Mouse (Mus musculus): Measurements from ENCODE around the gene Ric8b. TPM values are rescaled to one million over a fixed set of nuclear protein-coding genes. Genes with fewer than 3 reads are reported as not detected.

The Ric8b gene
- polyA plus RNA-seq, 1 experiment from 2014 or later, result 30.3 TPM

- Histone ChIP-seq H3K4me3 (no peak overlapping the region), H3K9me3 (replicated peaks) (no peaks in the 10 kb centered on the region), H3K27ac (replicated peaks) (no peak overlapping the region), H3K36me3 (peaks cover 49% of the 10 kb centered on the region), H3K27me3 (ENCODE audit: low read depth, poor library complexity, severe bottlenecking) (peaks cover 18% of the 10 kb centered on the region), H3K4me1 (peaks cover 26% of the 10 kb centered on the region)
- no peak for DNase-seq (ENCODE audit: low spot score)
- 79% methylated on average over 7 of the region's 7 CpGs for WGBS
These were observed 89.3 kb downstream of the Ric8b start for GRCm38 (mm10) chr10:85006573-85007310.

- WGBS, result 85% methylated on average over 11 of the region's 11 CpGs
- DNase-seq (ENCODE audit: low spot score), result no peak
These were observed 90.7 kb downstream of the Ric8b start for GRCm38 (mm10) chr10:85007861-85008840.

GRCm38 (mm10) chr10:85011066-85011465, 93.7 kb downstream of the Ric8b start:
- H3K4me1 ChIP-seq, result peaks cover 60% of the 10 kb centered on the region

More at GRCm38 (mm10) chr10:85007861-85008840, 90.7 kb downstream of the Ric8b start:
- Histone ChIP-seq H3K27ac (replicated peaks) (no peak overlapping the region), H3K27me3 (ENCODE audit: low read depth, poor library complexity, severe bottlenecking) (peaks cover 32% of the 10 kb centered on the region), H3K9me3 (replicated peaks) (no peaks in the 10 kb centered on the region), H3K36me3 (peaks cover 45% of the 10 kb centered on the region), H3K4me1 (peaks cover 31% of the 10 kb centered on the region), H3K4me3 (no peak overlapping the region)

GRCm38 (mm10) chr10:85013464-85013863, 96.0 kb downstream of the Ric8b start:
- no peak overlapping the region for H3K4me3 ChIP-seq
- peak overlapping the region; percentile 74 for H3K27ac ChIP-seq (replicated peaks)
- 20% methylated on average over 1 of the region's 1 CpGs for WGBS
- H3K4me1 ChIP-seq, result peaks cover 58% of the 10 kb centered on the region
- H3K9me3 ChIP-seq (replicated peaks), result no peaks in the 10 kb centered on the region
- peak; percentile 62 for DNase-seq (ENCODE audit: low spot score)
- H3K27me3 ChIP-seq (ENCODE audit: low read depth, poor library complexity, severe bottlenecking), result peaks cover 46% of the 10 kb centered on the region
- H3K36me3 ChIP-seq, result peaks cover 55% of the 10 kb centered on the region

More at GRCm38 (mm10) chr10:85011066-85011465, 93.7 kb downstream of the Ric8b start:
- no peak for DNase-seq (ENCODE audit: low spot score)
- H3K9me3 ChIP-seq (replicated peaks), result no peaks in the 10 kb centered on the region
- H3K36me3 ChIP-seq, result peaks cover 36% of the 10 kb centered on the region
- no peak overlapping the region for H3K4me3 ChIP-seq
- H3K27ac ChIP-seq (replicated peaks), result no peak overlapping the region; the same call in 1 of the 2 replicates
- whole genome bisulfite sequencing, result 83% methylated on average over 2 of the region's 2 CpGs
- peaks cover 34% of the 10 kb centered on the region for H3K27me3 ChIP-seq (ENCODE audit: low read depth, poor library complexity, severe bottlenecking)

- Histone ChIP-seq H3K27me3 (ENCODE audit: low read depth, poor library complexity, severe bottlenecking) (peaks cover 47% of the 10 kb centered on the region), H3K4me1 (peaks cover 54% of the 10 kb centered on the region), H3K9me3 (replicated peaks) (no peaks in the 10 kb centered on the region), H3K36me3 (peaks cover 58% of the 10 kb centered on the region), H3K4me3 (no peak overlapping the region), H3K27ac (replicated peaks) (peak overlapping the region; percentile 74)
- peak; percentile 42 for DNase-seq (ENCODE audit: low spot score)
- 32% methylated on average over 8 of the region's 8 CpGs for WGBS
These were observed 96.6 kb downstream of the Ric8b start for GRCm38 (mm10) chr10:85013924-85014428.

- no peak for DNase-seq (ENCODE audit: low spot score)
- Histone ChIP-seq H3K4me1 (peaks cover 54% of the 10 kb centered on the region), H3K9me3 (replicated peaks) (no peaks in the 10 kb centered on the region), H3K4me3 (no peak overlapping the region), H3K27me3 (ENCODE audit: low read depth, poor library complexity, severe bottlenecking) (peaks cover 47% of the 10 kb centered on the region), H3K27ac (replicated peaks) (peak overlapping the region; percentile 74), H3K36me3 (peaks cover 60% of the 10 kb centered on the region)
- 25% methylated on average over 9 of the region's 9 CpGs for WGBS
These were observed 97.1 kb downstream of the Ric8b start for GRCm38 (mm10) chr10:85014456-85014976.

- Histone ChIP-seq H3K27ac (replicated peaks) (peak overlapping the region; percentile 73), H3K4me3 (no peak overlapping the region), H3K36me3 (peaks cover 24% of the 10 kb centered on the region), H3K27me3 (ENCODE audit: low read depth, poor library complexity, severe bottlenecking) (peaks cover 8% of the 10 kb centered on the region; the same call in 1 of the 2 replicates), H3K9me3 (replicated peaks) (no peaks in the 10 kb centered on the region), H3K4me1 (peaks cover 24% of the 10 kb centered on the region)
- WGBS, result 53% methylated on average over 11 of the region's 11 CpGs
- DNase-seq (ENCODE audit: low spot score), result no peak
These were observed 105.4 kb downstream of the Ric8b start for GRCm38 (mm10) chr10:85022647-85023312.

GRCm38 (mm10) chr10:85023313-85023666, 105.9 kb downstream of the Ric8b start:
- Histone ChIP-seq H3K9me3 (replicated peaks) (no peaks in the 10 kb centered on the region), H3K4me3 (no peak overlapping the region), H3K4me1 (peaks cover 24% of the 10 kb centered on the region), H3K27ac (replicated peaks) (peak overlapping the region; percentile 73), H3K36me3 (peaks cover 20% of the 10 kb centered on the region), H3K27me3 (ENCODE audit: low read depth, poor library complexity, severe bottlenecking) (peaks cover 3% of the 10 kb centered on the region; the same call in 1 of the 2 replicates)
- no peak for DNase-seq (ENCODE audit: low spot score)
- 64% methylated on average over 6 of the region's 6 CpGs for WGBS

GRCm38 (mm10) chr10:85025799-85026424, 108.5 kb downstream of the Ric8b start:
- Histone ChIP-seq H3K9me3 (replicated peaks) (0 out of 2 replicates have a peak, but pooled peaks cover 6% of the 10 kb centered on the region), H3K4me1 (peaks cover 24% of the 10 kb centered on the region), H3K27me3 (ENCODE audit: low read depth, poor library complexity, severe bottlenecking) (no peaks in the 10 kb centered on the region; the same call in 1 of the 2 replicates), H3K4me3 (no peak overlapping the region), H3K36me3 (no peaks in the 10 kb centered on the region), H3K27ac (replicated peaks) (no peak overlapping the region)
- WGBS, result 83% methylated on average over 11 of the region's 11 CpGs
- no peak for DNase-seq (ENCODE audit: low spot score)

GRCm38 (mm10) chr10:85027619-85028175, 110.3 kb downstream of the Ric8b start:
- 81% methylated on average over 10 of the region's 10 CpGs for WGBS

GRCm38 (mm10) chr10:85035131-85035725, 117.8 kb downstream of the Ric8b start:
- H3K36me3 ChIP-seq, result no peaks in the 10 kb centered on the region
- peak overlapping the region; percentile 67 for H3K27ac ChIP-seq (replicated peaks)
- no peak for DNase-seq (ENCODE audit: low spot score)
- H3K9me3 ChIP-seq (replicated peaks), result peaks cover 6% of the 10 kb centered on the region; the same call in 1 of the 2 replicates
- H3K27me3 ChIP-seq (ENCODE audit: low read depth, poor library complexity, severe bottlenecking), result peaks cover 9% of the 10 kb centered on the region; the same call in 1 of the 2 replicates
- no peak overlapping the region for H3K4me3 ChIP-seq
- H3K4me1 ChIP-seq, result peaks cover 20% of the 10 kb centered on the region
- 25% methylated on average over 8 of the region's 8 CpGs for WGBS

More at GRCm38 (mm10) chr10:85027619-85028175, 110.3 kb downstream of the Ric8b start:
- Histone ChIP-seq H3K4me1 (peaks cover 12% of the 10 kb centered on the region), H3K9me3 (replicated peaks) (0 out of 2 replicates have a peak, but pooled peaks cover 6% of the 10 kb centered on the region), H3K36me3 (no peaks in the 10 kb centered on the region), H3K27me3 (ENCODE audit: low read depth, poor library complexity, severe bottlenecking) (no peaks in the 10 kb centered on the region), H3K4me3 (no peak overlapping the region), H3K27ac (replicated peaks) (no peak overlapping the region)
- DNase-seq (ENCODE audit: low spot score), result no peak

All from midbrain, embryonic 10.5 days (tissue).